Mouse (Mus musculus) lung, postnatal 0 days (tissue): ENCODE measurements at regions not wholly inside any gene's neighbourhood (a gene's known extent, or its start where the extent isn't known, plus 50 kb on each side); places are given as distances from the start of the nearest gene placed in this dataset.

ENCODE experiments used
- ATAC-seq: fragments of 200-750 bp; cut with Nextera tagmentation; 2 replicates; pipeline ENCODE4 v1.8.0; 2017; ENCODE audit warnings: moderate library complexity
- DNase-seq: peaks from one replicate; pipeline ENCODE4 v3.0.0-alpha.2; 2016; ENCODE audit warnings: low spot score
- H3K27ac ChIP-seq: fragments of 300-500 bp; sonication (generic); 2 replicates; pipeline ENCODE4 v1.5.1; 2014; ENCODE audit warnings: antibody characterized with exemption, mild to moderate bottlenecking, low read length, mixed read lengths
- H3K27me3 ChIP-seq: fragments of 300-500 bp; sonication (generic); replicated peaks from 2 replicates; pipeline ENCODE4 v1.6.1; 2014; ENCODE audit warnings: low read length, mixed read lengths; ENCODE audit not compliant: insufficient read depth
- H3K36me3 ChIP-seq: fragments of 300-500 bp; sonication (generic); 2 replicates; pipeline ENCODE4 v1.6.1; 2014; ENCODE audit warnings: low read length, mixed read lengths; ENCODE audit not compliant: insufficient read depth
- H3K4me1 ChIP-seq: fragments of 300-500 bp; sonication (generic); 2 replicates; pipeline ENCODE4 v1.6.1; 2014; ENCODE audit warnings: antibody characterized with exemption, low read depth, low read length, mixed read lengths; ENCODE audit not compliant: insufficient read depth
- H3K4me2 ChIP-seq: fragments of 300-500 bp; sonication (generic); replicated peaks from 2 replicates; pipeline ENCODE4 v1.6.1; 2014; ENCODE audit warnings: low read depth, mild to moderate bottlenecking, low read length, moderate library complexity, mixed read lengths
- H3K4me3 ChIP-seq: fragments of 300-500 bp; sonication (generic); 2 replicates; pipeline ENCODE4 v1.5.1; 2014; ENCODE audit warnings: low read depth, low read length
- H3K9ac ChIP-seq: fragments of 300-500 bp; sonication (generic); replicated peaks from 2 replicates; pipeline ENCODE4 v1.6.1; 2014; ENCODE audit warnings: low read depth, mild to moderate bottlenecking
- H3K9me3 ChIP-seq: fragments of 300-500 bp; sonication (generic); 2 replicates; pipeline ENCODE4 v1.6.1; 2016; ENCODE audit warnings: low read length, mixed read lengths
- CTCF ChIP-seq: IDR thresholded peaks from 2 replicates; pipeline ENCODE4 v1.5.1; 2016; ENCODE audit warnings: antibody characterized with exemption, mild to moderate bottlenecking
- EP300 ChIP-seq: IDR thresholded peaks from 2 replicates; pipeline ENCODE4 v1.6.1; 2016; ENCODE audit warnings: antibody characterized with exemption, mild to moderate bottlenecking, control low read depth
- WGBS: fragments of 180-500 bp; shearing (Covaris S2); extraction: QIAGEN DNeasy Blood & Tissue Kit; methylation state at CpG from one replicate; pipeline ENCODE4 v1.1.7; 2014; 5-methylcytosine and 5-hydroxymethylcytosine counted together

DNA sequence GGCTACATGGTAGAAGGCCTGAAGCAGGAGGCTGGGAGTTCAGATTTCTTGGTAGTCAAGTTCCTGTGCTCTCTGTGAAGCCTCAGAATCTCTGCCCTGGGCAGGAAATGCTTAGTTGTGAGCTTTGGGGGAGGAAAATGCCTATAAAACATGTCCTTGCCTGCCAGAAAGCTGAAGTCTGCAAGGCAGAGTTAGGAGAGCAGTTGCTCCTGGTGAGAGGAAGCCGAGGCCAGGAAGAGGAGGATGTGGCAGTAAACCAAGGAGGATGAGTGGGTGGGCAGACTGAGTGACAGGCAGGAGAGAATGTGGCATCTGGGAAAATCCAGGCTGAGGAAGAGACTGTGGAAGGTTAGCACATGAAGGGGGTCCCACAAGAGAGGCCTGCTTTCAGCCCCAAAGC is 97.7 kb upstream of the Gadd45a start:
- no peak overlapping the region for H3K4me3 ChIP-seq
- H3K9me3 ChIP-seq = no peaks in the 10 kb centered on the region
- ATAC-seq (no peak), DNase-seq (no peak)
- WGBS = 25% methylated on average over 1 of the region's 1 CpGs
- H3K27me3 ChIP-seq = no peaks in the 10 kb centered on the region
- H3K27ac ChIP-seq = no peak overlapping the region
- no peak overlapping the region for H3K9ac ChIP-seq
- TF ChIP-seq CTCF (no peak), EP300 (no peak)
- H3K4me1 ChIP-seq = no peaks in the 10 kb centered on the region
- no peak overlapping the region for H3K4me2 ChIP-seq
- no peaks in the 10 kb centered on the region for H3K36me3 ChIP-seq

DNA sequence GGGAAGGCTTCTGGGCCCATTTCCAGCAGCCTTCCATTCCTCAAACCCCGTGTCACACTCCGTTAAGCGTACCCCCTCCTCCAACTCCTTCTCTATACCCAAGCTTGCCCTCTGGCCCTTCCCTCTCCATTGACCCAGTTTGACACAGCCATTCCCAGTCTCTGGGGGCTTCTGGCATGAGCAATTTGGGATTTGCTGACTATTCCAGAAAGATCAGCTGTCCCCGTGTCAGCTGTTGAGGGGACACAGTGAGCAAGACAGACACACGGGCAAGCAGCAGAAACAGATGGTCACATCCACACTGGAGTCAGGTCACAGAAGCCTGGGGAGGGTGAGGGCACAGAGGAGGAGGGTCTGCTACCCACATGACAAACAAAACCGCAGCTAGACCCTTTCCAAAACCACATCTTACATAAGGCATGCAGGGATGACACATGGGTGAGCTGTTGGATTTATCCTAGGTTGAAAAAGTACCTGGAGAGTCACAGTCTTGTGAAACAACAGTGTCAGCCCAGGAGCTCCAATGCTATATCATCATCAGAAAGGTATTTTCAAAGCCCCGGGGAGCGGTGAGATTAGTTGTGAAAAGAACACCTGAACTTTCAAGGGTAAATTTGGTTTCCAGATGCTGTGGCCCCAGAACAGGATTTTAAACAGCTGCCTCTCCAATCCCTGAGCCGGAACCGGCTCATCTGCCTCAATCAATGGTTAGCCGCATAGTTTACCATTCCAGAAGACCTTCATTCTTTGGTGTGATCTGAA is 93.5 kb upstream of the Gadd45a start:
- WGBS = 73% methylated on average over 11 of the region's 11 CpGs
- Histone ChIP-seq H3K9ac (no peak overlapping the region), H3K36me3 (no peaks in the 10 kb centered on the region), H3K4me3 (no peak overlapping the region), H3K4me2 (no peak overlapping the region), H3K27me3 (no peaks in the 10 kb centered on the region), H3K27ac (no peak overlapping the region), H3K9me3 (no peaks in the 10 kb centered on the region), H3K4me1 (peaks cover 10% of the 10 kb centered on the region; the same call in 1 of the 2 replicates)
- DNase-seq (no peak), ATAC-seq (no peak)
- TF ChIP-seq EP300 = no peak

DNA sequence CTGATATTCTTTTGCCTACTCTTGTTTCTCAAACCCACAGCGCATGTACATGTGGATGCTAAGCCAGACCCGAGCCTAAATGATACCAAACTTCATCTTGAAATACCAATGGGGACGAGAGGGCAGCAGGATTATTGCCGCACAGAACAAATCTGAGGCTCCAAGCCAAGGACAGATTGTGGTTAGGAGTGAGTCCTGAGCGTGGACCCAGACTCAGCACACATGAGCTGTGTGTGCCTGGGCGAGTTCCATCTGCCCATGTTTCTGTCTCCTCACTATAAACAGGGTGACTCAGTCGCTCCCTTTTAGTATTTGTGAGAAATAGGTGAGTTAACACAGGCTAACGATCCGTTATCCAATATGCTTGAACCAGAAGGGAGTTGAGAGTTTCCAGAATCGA is 92.4 kb upstream of the Gadd45a start:
- Histone ChIP-seq H3K27ac (no peak overlapping the region), H3K4me2 (no peak overlapping the region), H3K9me3 (no peaks in the 10 kb centered on the region), H3K27me3 (no peaks in the 10 kb centered on the region), H3K36me3 (no peaks in the 10 kb centered on the region), H3K9ac (no peak overlapping the region), H3K4me3 (no peak overlapping the region), H3K4me1 (peaks cover 10% of the 10 kb centered on the region; the same call in 1 of the 2 replicates)
- 89% methylated on average over 10 of the region's 10 CpGs for WGBS
- DNase-seq = no peak
- no peak for ATAC-seq
- TF ChIP-seq CTCF (no peak), EP300 (no peak)

GRCm38 (mm10) chr6:67128503-67129463 is 91.5 kb upstream of the Gadd45a start:
- Histone ChIP-seq H3K4me1 (peaks cover 10% of the 10 kb centered on the region; the same call in 1 of the 2 replicates), H3K4me2 (no peak overlapping the region), H3K9ac (no peak overlapping the region), H3K9me3 (no peaks in the 10 kb centered on the region), H3K4me3 (no peak overlapping the region), H3K36me3 (no peaks in the 10 kb centered on the region), H3K27ac (no peak overlapping the region), H3K27me3 (no peaks in the 10 kb centered on the region)
- no peak for TF ChIP-seq CTCF
- no peak for TF ChIP-seq EP300
- WGBS = 37% methylated on average over 16 of the region's 16 CpGs
- ATAC-seq (no peak; the same call in none of the 2 replicates), DNase-seq (no peak)

DNA sequence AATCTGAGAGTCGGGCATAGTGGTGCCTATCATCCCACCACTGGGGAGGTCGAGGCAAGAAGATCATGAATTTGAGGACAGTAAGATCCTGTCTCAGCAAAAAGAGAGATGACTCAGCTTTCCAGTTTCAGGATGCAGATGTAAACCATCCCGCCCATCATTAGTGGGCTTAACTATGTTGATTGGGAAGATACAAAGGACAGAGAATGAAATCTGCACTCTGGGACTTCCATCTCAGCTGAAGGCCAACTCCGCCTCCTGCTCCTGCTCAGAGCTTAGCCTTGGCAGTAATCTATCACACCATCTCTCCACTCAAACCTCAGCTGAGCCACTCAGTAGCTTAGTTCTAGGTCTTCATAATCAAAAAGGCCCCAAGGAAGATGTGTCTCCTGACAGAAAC is 90.5 kb upstream of the Gadd45a start:
- no peaks in the 10 kb centered on the region for H3K27me3 ChIP-seq
- DNase-seq (no peak), ATAC-seq (no peak)
- H3K4me3 ChIP-seq = no peak overlapping the region
- H3K9ac ChIP-seq = no peak overlapping the region
- no peaks in the 10 kb centered on the region for H3K36me3 ChIP-seq
- no peak overlapping the region for H3K4me2 ChIP-seq
- peaks cover 10% of the 10 kb centered on the region; the same call in 1 of the 2 replicates for H3K4me1 ChIP-seq
- no peak overlapping the region for H3K27ac ChIP-seq
- WGBS = 88% methylated on average over 4 of the region's 4 CpGs
- no peak for TF ChIP-seq CTCF
- TF ChIP-seq EP300 = no peak
- H3K9me3 ChIP-seq = no peaks in the 10 kb centered on the region

DNA sequence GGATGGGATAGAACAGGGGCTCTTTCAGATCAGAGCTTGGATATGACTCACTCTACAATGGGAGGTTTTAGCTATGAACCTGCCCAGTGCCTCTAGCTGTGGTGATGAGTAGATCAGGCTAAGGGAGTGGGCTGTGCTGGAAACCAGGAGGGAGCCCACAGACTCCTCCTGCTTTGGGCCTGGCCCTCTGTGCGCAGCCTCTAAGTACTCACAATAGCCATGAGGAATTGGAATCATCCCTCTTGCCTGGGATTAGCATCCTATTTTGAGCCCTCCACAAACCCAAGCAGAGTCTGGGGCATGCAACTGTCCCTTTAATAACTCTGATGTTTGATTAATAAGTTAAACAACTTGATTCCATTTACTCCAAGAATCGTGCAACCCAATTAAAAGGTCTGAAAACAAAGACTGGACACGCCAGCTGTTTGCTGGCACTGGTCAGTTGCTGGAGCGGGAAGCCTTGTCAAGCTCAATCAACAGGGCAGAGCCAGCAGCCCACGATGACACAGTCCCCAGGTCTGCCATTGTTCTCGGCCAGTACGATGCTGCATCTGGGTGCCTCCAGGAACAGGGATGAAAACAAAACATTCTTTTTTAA is 88.6 kb upstream of the Gadd45a start:
- H3K27ac ChIP-seq = no peak overlapping the region
- 76% methylated on average over 7 of the region's 7 CpGs for WGBS
- H3K4me2 ChIP-seq = no peak overlapping the region
- peaks cover 10% of the 10 kb centered on the region; the same call in 1 of the 2 replicates for H3K4me1 ChIP-seq
- no peak for DNase-seq
- ATAC-seq = no peak
- H3K27me3 ChIP-seq = no peaks in the 10 kb centered on the region
- no peak for TF ChIP-seq EP300
- TF ChIP-seq CTCF = no peak
- H3K9me3 ChIP-seq = no peaks in the 10 kb centered on the region
- H3K36me3 ChIP-seq = no peaks in the 10 kb centered on the region
- H3K4me3 ChIP-seq = no peak overlapping the region
- no peak overlapping the region for H3K9ac ChIP-seq
